Mouse (Mus musculus) embryonic fibroblast, embryonic 13.5 days (primary cell): Measurements from ENCODE around the gene Eif2ak4.

Experiments
- CTCF ChIP-seq: IDR thresholded peaks from 2 replicates; pipeline ENCODE4 v1.5.1; 2011; ENCODE audit warnings: mild to moderate bottlenecking, control low read depth, low read length, moderate library complexity, borderline replicate concordance; ENCODE audit not compliant: insufficient read depth
- POLR2A ChIP-seq: IDR thresholded peaks from 2 replicates; pipeline ENCODE4 v1.6.1; 2011; ENCODE audit warnings: low read depth, mild to moderate bottlenecking, control low read depth, low read length, moderate library complexity

GRCm38 (mm10) chr2:118372561-118372900 lies 15.9 kb upstream of the Eif2ak4 start:
- no peak for TF ChIP-seq POLR2A
- TF ChIP-seq CTCF, result no peak
